Mouse (Mus musculus): ENCODE measurements around the gene Dll4. TPM values are rescaled to one million over a fixed set of nuclear protein-coding genes. Genes with fewer than 3 reads are reported as not detected.

Gene Dll4
- polyA plus RNA-seq, 1 experiment from 2014 or later = 8.3 TPM

DNA sequence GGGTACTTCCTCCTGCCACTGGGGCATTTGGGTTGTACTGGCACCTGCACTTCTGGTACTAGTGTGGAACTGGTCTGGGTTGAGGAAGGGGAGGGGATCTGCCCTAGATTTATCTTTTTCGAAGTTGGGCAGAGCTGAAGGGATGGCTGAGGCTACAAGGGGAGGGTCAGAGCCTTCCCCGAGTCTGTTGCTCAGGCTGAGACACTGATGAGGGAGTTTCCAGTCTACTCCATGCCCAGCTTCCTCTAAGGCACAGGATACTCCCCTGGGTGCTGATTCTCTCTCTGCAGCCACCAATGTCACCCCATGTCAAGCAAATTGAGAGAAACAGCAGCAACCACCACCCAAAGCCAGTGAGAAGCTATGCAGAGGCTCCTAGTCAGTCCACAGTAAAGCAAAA is 10.4 kb downstream of the Dll4 start:
- H3K9me3 ChIP-seq (ENCODE audit: control insufficient read depth, low read length) = no peaks in the 10 kb centered on the region
- H3K27me3 ChIP-seq (ENCODE audit: control insufficient read depth, insufficient read depth, low read length) = peaks cover 5% of the 10 kb centered on the region
- peaks cover 3% of the 10 kb centered on the region; the same call in 1 of the 2 replicates for H3K4me1 ChIP-seq (ENCODE audit: control insufficient read depth, insufficient read depth, low read length)
- H3K9ac ChIP-seq (ENCODE audit: low read depth, low read length) = no peak overlapping the region
- H3K4me3 ChIP-seq (ENCODE audit: low read length) = no peak overlapping the region
- H3K27ac ChIP-seq (ENCODE audit: low read depth, low read length) = no peak overlapping the region
- 82% methylated on average over 2 of the region's 2 CpGs for WGBS
- H3K4me2 ChIP-seq (replicated peaks; ENCODE audit: low read depth, low read length) = no peak overlapping the region; the same call in 1 of the 2 replicates
- no peak for ATAC-seq (ENCODE audit: low FRiP score, low TSS enrichment)
- no peaks in the 10 kb centered on the region for H3K36me3 ChIP-seq (ENCODE audit: control insufficient read depth, insufficient read depth, low read length)

DNA sequence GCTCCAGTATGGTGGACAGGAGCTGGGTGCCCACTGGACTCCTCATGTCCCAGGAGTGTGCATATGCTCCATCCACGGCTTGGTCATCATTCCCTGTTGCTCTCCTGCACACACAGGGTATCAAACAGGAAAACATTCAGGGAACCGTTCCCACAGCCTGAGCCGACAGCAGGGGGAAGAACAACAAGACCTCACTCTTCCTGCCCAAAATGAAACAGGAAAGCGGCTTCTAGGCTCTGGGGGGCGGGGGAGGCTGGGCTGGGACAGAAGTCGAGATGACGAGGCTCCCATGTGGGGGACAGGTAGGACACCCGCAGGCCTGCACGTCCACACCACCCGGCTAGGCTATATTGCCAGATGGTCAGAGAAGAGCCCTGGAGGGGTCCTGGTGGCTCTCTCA is 10.9 kb downstream of the Dll4 start:
- peaks cover 3% of the 10 kb centered on the region for H3K27me3 ChIP-seq (ENCODE audit: control insufficient read depth, insufficient read depth, low read length)
- H3K36me3 ChIP-seq (ENCODE audit: control insufficient read depth, insufficient read depth, low read length) = no peaks in the 10 kb centered on the region
- 66% methylated on average over 10 of the region's 10 CpGs for WGBS
- H3K27ac ChIP-seq (ENCODE audit: low read depth, low read length) = no peak overlapping the region; the same call in 1 of the 2 replicates
- peaks cover 3% of the 10 kb centered on the region; the same call in 1 of the 2 replicates for H3K4me1 ChIP-seq (ENCODE audit: control insufficient read depth, insufficient read depth, low read length)
- no peak overlapping the region for H3K4me3 ChIP-seq (ENCODE audit: low read length)
- H3K9me3 ChIP-seq (ENCODE audit: control insufficient read depth, low read length) = no peaks in the 10 kb centered on the region
- no peak overlapping the region for H3K9ac ChIP-seq (ENCODE audit: low read depth, low read length)
- H3K4me2 ChIP-seq (replicated peaks; ENCODE audit: low read depth, low read length) = no peak overlapping the region
- ATAC-seq (ENCODE audit: low FRiP score, low TSS enrichment) = no peak

DNA sequence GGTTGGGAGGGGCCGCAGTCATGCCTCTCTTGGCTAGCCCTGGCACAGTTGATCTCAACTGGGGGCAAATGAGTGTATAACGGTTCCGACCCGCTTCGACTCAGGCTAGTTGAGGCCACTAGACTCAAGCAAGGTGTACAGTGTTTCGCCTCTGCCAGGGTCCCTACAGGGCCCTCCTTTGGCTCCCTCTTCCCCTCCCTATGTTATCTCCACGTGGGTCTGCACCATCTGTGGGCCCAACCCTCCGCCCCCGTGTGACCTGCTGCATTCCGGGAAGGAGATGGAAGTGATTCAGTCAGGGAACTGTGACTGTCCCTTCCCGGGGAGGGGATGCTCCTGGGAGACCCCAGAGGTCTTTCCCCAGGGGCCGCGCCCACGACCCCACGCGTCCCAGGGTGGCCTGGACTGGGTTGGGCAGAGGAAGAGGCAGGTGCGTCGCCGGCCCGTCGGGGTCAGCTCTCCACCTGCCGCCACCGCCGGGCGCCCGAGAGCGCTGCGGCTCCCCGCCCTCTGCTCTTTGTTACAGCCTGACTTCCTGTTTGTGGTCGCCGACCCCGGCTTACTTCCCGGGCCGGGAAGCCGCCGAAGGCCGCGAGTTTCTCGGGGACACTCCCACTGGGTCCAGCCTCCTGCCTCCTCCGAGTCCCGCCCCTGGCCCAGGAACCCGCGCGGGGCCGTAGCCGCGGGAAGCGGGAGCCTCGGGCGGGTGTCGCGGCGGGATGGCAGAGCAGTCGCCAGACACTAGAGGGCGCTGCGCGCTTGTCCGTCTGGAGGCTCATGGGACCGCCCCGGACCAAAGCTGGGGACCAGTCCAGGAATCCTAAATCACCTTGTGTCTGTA is 12.1 kb downstream of the Dll4 start:
- 10% methylated on average over 42 of the region's 60 CpGs for WGBS
- H3K27me3 ChIP-seq (ENCODE audit: control insufficient read depth, insufficient read depth, low read length) = 0 out of 2 replicates have a peak, but pooled peaks cover under 1% of the 10 kb centered on the region
- H3K36me3 ChIP-seq (ENCODE audit: control insufficient read depth, insufficient read depth, low read length) = no peaks in the 10 kb centered on the region
- H3K9ac ChIP-seq (ENCODE audit: low read depth, low read length) = peak overlapping the region; percentile 65
- peak overlapping the region; percentile 7 for H3K27ac ChIP-seq (ENCODE audit: low read depth, low read length)
- peak; percentile 92 for ATAC-seq (ENCODE audit: low FRiP score, low TSS enrichment)
- peak overlapping the region; percentile 50 for H3K4me3 ChIP-seq (ENCODE audit: low read length)
- H3K4me2 ChIP-seq (replicated peaks; ENCODE audit: low read depth, low read length) = peak overlapping the region; percentile 80
- no peaks in the 10 kb centered on the region for H3K9me3 ChIP-seq (ENCODE audit: control insufficient read depth, low read length)
- peaks cover 3% of the 10 kb centered on the region; the same call in 1 of the 2 replicates for H3K4me1 ChIP-seq (ENCODE audit: control insufficient read depth, insufficient read depth, low read length)

DNA sequence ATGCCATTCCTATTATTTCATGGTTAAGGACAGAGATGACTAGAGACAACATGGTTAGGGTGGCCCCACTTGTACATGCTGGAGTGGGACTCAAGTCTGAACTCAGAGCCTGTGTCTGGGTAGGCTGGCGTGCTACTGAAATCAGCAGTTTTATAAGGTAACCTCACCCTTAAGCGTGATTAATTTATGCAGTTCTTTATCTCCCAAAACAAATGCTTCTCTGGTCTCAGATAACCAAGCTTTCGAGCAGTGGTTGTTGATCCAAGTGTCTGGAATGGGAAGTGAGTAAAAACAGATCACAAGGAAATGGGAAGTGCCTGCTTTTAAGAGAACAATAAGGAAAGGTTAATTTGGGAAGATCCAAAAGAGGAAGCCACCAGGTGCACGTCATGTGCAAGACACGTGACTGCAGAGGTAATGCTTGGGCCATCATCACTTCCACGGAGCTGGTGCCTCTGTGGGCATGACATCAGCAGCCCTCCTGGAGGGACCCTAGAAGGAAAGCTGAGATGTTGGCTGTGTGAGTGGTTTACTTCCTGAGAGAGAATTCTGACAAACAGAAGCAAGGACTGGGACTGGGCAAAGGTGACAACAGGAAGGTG is 19.1 kb downstream of the Dll4 start:
- Histone ChIP-seq H3K4me2 (replicated peaks; ENCODE audit: low read depth, low read length) (no peak overlapping the region), H3K4me3 (ENCODE audit: low read length) (no peak overlapping the region), H3K9me3 (ENCODE audit: control insufficient read depth, low read length) (no peaks in the 10 kb centered on the region), H3K4me1 (ENCODE audit: control insufficient read depth, insufficient read depth, low read length) (no peaks in the 10 kb centered on the region), H3K27ac (ENCODE audit: low read depth, low read length) (no peak overlapping the region), H3K36me3 (ENCODE audit: control insufficient read depth, insufficient read depth, low read length) (no peaks in the 10 kb centered on the region), H3K27me3 (ENCODE audit: control insufficient read depth, insufficient read depth, low read length) (no peaks in the 10 kb centered on the region), H3K9ac (ENCODE audit: low read depth, low read length) (no peak overlapping the region)
- 37% methylated on average over 6 of the region's 6 CpGs for WGBS
- ATAC-seq (ENCODE audit: low FRiP score, low TSS enrichment) = no peak

DNA sequence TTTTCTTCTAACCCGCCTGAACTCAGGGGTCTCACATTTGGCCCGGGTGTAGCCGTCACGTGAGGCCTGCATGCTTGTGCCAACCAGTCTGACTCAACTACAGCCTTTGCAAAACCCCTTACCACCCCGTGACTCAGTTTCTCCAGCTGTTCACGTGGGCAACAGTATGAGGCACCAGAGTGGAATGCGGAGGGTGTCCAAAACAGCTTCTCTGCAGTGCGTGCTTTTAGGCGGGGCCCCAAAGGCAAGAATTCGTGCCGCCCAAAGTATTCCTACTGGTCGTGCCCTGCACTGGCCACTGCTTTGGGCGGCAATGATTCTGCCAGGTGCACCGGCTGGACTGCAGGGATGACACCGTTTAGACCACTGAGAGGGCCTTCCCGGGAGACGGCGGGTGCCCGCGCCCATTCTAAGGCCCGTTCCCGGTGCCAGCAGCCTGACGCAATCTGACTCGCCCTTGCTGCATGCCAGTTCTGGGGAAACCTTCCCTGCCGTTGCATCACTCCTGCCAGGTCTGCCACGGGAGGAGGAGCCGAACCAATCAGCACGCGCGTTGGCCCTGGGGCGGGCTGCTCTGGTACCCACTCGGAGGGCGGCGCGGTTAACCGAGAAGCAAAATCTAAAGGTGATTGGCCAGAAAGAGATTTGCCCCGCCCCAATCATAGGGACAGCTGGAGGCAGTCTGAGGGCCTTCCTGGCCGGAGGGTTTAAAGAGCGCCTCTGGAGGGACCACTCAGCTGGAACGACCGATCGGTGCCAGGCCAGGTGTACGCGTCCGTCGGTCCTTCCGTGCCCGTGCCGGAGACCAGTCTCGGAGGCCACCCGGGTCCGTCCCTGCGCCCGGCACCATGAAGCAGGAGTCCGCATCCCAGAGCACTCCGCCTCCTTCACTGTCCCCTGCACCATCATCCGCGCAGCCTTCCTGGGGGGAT is 25.2 kb downstream of the Dll4 start, which contains the start of gene Chac1:
Gene Chac1, plus strand, starts transcription at position 675 of the 932 bp plus-strand sequence.
- H3K4me1 ChIP-seq (ENCODE audit: control insufficient read depth, insufficient read depth, low read length) = no peaks in the 10 kb centered on the region
- peak within 1 kb of the TSS; percentile 46 for H3K9ac ChIP-seq (ENCODE audit: low read depth, low read length)
- peaks cover 13% of the 10 kb centered on the region; the same call in 1 of the 2 replicates for H3K27me3 ChIP-seq (ENCODE audit: control insufficient read depth, insufficient read depth, low read length)
- H3K27ac ChIP-seq (ENCODE audit: low read depth, low read length) = no peak within 1 kb of the TSS
- H3K4me3 ChIP-seq (ENCODE audit: low read length) = peak within 1 kb of the TSS; percentile 55
- no peaks in the 10 kb centered on the region for H3K9me3 ChIP-seq (ENCODE audit: control insufficient read depth, low read length)
- 4% methylated on average over 58 of the region's 58 CpGs for WGBS
- no peaks in the 10 kb centered on the region for H3K36me3 ChIP-seq (ENCODE audit: control insufficient read depth, insufficient read depth, low read length)
- peak within 1 kb of the TSS; percentile 83 for H3K4me2 ChIP-seq (replicated peaks; ENCODE audit: low read depth, low read length)
- ATAC-seq (ENCODE audit: low FRiP score, low TSS enrichment) = peak; percentile 94

DNA sequence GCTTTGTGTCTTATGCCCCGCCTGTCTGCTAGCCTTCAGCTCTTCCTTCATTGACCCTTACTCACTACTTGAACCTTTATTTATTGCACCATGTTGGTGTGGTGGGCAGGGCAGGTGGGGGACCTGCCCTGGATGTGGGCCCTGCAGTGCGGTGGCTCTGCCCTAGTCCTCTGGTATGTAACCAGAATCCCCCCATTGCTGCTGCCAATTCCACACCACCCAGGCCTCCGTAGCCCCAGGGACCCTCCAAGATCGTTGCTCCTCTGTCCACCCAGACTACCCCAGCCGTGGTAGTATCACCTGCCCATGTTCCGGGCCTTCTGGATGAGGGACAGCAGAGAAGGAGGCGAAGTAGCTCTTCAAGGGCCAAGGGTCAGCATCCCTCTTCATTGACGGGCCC is 28.1 kb downstream of the Dll4 start:
- H3K36me3 ChIP-seq (ENCODE audit: control insufficient read depth, insufficient read depth, low read length) = no peaks in the 10 kb centered on the region
- H3K4me1 ChIP-seq (ENCODE audit: control insufficient read depth, insufficient read depth, low read length) = no peaks in the 10 kb centered on the region
- H3K9ac ChIP-seq (ENCODE audit: low read depth, low read length) = no peak overlapping the region
- no peak overlapping the region for H3K4me2 ChIP-seq (replicated peaks; ENCODE audit: low read depth, low read length)
- H3K27ac ChIP-seq (ENCODE audit: low read depth, low read length) = no peak overlapping the region
- 86% methylated on average over 8 of the region's 8 CpGs for WGBS
- peaks cover 13% of the 10 kb centered on the region; the same call in 1 of the 2 replicates for H3K27me3 ChIP-seq (ENCODE audit: control insufficient read depth, insufficient read depth, low read length)
- H3K4me3 ChIP-seq (ENCODE audit: low read length) = no peak overlapping the region
- no peak for ATAC-seq (ENCODE audit: low FRiP score, low TSS enrichment)
- H3K9me3 ChIP-seq (ENCODE audit: control insufficient read depth, low read length) = no peaks in the 10 kb centered on the region

DNA sequence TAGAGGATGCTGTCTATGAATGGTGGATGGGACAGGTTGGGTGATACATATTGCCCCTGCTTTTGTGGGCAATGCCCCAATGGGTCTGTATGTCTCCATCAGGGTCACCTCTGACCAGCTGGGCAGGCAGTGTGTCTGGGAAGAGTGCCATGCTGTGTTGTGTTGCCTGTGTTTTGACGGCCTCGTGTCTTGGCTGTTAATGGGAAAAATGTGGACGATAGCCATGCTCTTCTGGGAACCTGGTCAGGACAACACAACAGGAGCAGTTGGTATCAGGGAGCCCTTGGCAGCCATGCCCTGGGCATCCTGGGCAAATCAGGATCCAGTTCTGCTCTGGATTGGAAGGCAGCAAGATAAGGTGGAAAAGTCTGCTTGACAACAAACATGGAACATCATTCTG is 29.5 kb downstream of the Dll4 start:
- Histone ChIP-seq H3K27me3 (ENCODE audit: control insufficient read depth, insufficient read depth, low read length) (peaks cover 12% of the 10 kb centered on the region; the same call in 1 of the 2 replicates), H3K4me2 (replicated peaks; ENCODE audit: low read depth, low read length) (no peak overlapping the region), H3K9me3 (ENCODE audit: control insufficient read depth, low read length) (no peaks in the 10 kb centered on the region), H3K4me3 (ENCODE audit: low read length) (no peak overlapping the region), H3K27ac (ENCODE audit: low read depth, low read length) (no peak overlapping the region), H3K4me1 (ENCODE audit: control insufficient read depth, insufficient read depth, low read length) (no peaks in the 10 kb centered on the region), H3K36me3 (ENCODE audit: control insufficient read depth, insufficient read depth, low read length) (no peaks in the 10 kb centered on the region), H3K9ac (ENCODE audit: low read depth, low read length) (no peak overlapping the region)
- 91% methylated on average over 3 of the region's 3 CpGs for WGBS
- ATAC-seq (ENCODE audit: low FRiP score, low TSS enrichment) = no peak

DNA sequence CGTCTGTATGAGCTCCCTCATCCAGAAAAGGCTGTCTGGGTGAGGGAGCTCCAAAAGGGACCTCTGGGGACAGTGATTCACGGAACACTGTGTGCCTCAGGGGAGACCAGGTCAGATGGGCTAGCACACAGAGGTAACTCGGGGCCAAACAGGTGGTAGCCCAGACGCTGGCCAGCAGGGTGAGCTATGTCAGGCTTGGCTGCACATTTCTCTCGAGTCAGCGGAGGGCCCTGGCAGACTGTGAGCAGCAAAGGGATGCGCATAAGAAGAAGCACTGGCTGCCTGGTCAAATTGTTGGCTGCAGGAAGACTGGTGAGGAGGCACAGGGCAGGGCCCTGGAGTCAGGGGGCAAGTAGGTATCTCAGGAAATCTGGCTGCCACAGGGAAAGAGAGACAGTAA is 30.1 kb downstream of the Dll4 start:
- no peak overlapping the region for H3K27ac ChIP-seq (ENCODE audit: low read depth, low read length)
- H3K9ac ChIP-seq (ENCODE audit: low read depth, low read length) = no peak overlapping the region
- WGBS = 20% methylated on average over 7 of the region's 7 CpGs
- no peaks in the 10 kb centered on the region for H3K36me3 ChIP-seq (ENCODE audit: control insufficient read depth, insufficient read depth, low read length)
- H3K27me3 ChIP-seq (ENCODE audit: control insufficient read depth, insufficient read depth, low read length) = peaks cover 6% of the 10 kb centered on the region; the same call in 1 of the 2 replicates
- H3K9me3 ChIP-seq (ENCODE audit: control insufficient read depth, low read length) = no peaks in the 10 kb centered on the region
- no peak for ATAC-seq (ENCODE audit: low FRiP score, low TSS enrichment)
- H3K4me1 ChIP-seq (ENCODE audit: control insufficient read depth, insufficient read depth, low read length) = no peaks in the 10 kb centered on the region
- H3K4me2 ChIP-seq (replicated peaks; ENCODE audit: low read depth, low read length) = no peak overlapping the region
- no peak overlapping the region for H3K4me3 ChIP-seq (ENCODE audit: low read length)
